Mouse (Mus musculus) heart, embryonic 13.5 days (tissue): ENCODE measurements at regions not wholly inside any gene's neighbourhood (a gene's known extent, or its start where the extent isn't known, plus 50 kb on each side); places are given as distances from the start of the nearest gene placed in this dataset.

Experiments used
- ATAC-seq: fragments of 200-750 bp; cut with Nextera tagmentation; 2 replicates; pipeline ENCODE4 v1.8.0; 2017; ENCODE audit warnings: moderate TSS enrichment; ENCODE audit not compliant: insufficient number of reproducible peaks, low FRiP score, low TSS enrichment; ENCODE audit errors: extremely low read depth
- H3K27ac ChIP-seq: fragments of 300-500 bp; sonication (generic); replicated peaks from 2 replicates; pipeline ENCODE4 v1.5.1; 2015; ENCODE audit warnings: moderate library complexity, mild to moderate bottlenecking, inconsistent platforms
- H3K27me3 ChIP-seq: fragments of 300-500 bp; sonication (generic); replicated peaks from 2 replicates; pipeline ENCODE4 v1.6.1; 2015; ENCODE audit warnings: mild to moderate bottlenecking, inconsistent platforms
- H3K36me3 ChIP-seq: fragments of 300-500 bp; sonication (generic); 2 replicates; pipeline ENCODE4 v1.6.1; 2015; ENCODE audit warnings: mild to moderate bottlenecking, inconsistent platforms
- H3K4me1 ChIP-seq: fragments of 300-500 bp; sonication (generic); 2 replicates; pipeline ENCODE4 v1.6.1; 2015; ENCODE audit warnings: inconsistent platforms
- H3K4me2 ChIP-seq: fragments of 300-500 bp; sonication (generic); 2 replicates; pipeline ENCODE4 v1.6.1; 2015; ENCODE audit warnings: inconsistent platforms, mild to moderate bottlenecking, moderate library complexity
- H3K4me3 ChIP-seq: fragments of 300-500 bp; sonication (generic); 2 replicates; pipeline ENCODE4 v1.5.1; 2015; ENCODE audit warnings: moderate library complexity, mild to moderate bottlenecking, inconsistent platforms
- H3K9ac ChIP-seq: fragments of 300-500 bp; sonication (generic); 2 replicates; pipeline ENCODE4 v1.6.1; 2015; ENCODE audit warnings: inconsistent platforms, mild to moderate bottlenecking, moderate library complexity
- H3K9me3 ChIP-seq: fragments of 300-500 bp; sonication (generic); 2 replicates; pipeline ENCODE4 v1.6.1; 2016; ENCODE audit warnings: inconsistent platforms
- WGBS: fragments of 180-500 bp; shearing (Covaris S2); methylation state at CpG from one replicate; pipeline ENCODE4 v1.1.7; 2015; ENCODE audit warnings: mixed read lengths; 5-methylcytosine and 5-hydroxymethylcytosine counted together

DNA sequence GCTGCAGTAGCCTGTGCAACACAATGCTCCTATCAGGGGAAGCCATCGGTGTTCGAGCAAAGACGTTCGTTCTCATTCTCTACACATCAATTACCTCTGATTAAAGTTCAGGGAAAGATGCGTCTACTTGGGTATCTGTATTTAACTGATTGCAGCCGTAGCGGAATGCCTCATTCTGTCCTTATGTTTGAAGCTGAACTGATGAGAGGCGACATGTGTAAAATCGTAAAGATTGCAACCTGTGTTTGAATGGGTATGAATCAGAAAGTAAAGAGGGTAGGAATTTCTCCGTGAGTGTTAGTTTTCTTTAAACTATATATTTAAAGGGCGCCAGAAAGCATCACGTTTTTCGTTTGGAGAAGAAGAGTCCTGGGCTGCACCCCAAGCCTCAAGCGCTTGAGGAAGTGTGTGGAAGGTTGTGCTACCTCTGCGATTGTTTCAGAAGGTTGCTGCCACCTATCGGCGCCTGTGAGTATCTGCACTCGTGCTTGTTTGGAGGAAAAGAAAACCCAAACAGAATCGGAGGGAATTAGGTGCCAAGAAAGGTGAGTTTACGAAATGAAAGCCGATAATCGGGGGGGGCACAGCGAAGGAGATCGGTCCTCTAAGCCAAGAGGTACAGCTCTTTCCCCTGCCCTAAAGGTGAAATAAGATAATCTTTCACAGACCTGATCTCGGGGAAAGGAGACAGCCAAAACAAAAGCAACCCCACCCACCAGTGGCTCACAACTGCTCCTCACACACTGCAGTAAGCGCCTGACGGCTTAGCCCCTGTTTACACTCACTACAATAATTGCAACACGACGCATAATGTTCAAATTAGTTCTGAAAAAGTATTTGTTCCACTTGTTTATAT, 346.4 kb upstream of the Prkcq start:
- WGBS, result 30% methylated on average over 29 of the region's 29 CpGs
- Histone ChIP-seq H3K9ac (peak overlapping the region; percentile 82), H3K27me3 (no peaks in the 10 kb centered on the region; the same call in 1 of the 2 replicates), H3K36me3 (no peaks in the 10 kb centered on the region), H3K4me3 (peak overlapping the region; percentile 59), H3K4me2 (peak overlapping the region; percentile 69), H3K9me3 (no peaks in the 10 kb centered on the region), H3K27ac (no peak overlapping the region), H3K4me1 (no peaks in the 10 kb centered on the region)
- no peak for ATAC-seq

DNA sequence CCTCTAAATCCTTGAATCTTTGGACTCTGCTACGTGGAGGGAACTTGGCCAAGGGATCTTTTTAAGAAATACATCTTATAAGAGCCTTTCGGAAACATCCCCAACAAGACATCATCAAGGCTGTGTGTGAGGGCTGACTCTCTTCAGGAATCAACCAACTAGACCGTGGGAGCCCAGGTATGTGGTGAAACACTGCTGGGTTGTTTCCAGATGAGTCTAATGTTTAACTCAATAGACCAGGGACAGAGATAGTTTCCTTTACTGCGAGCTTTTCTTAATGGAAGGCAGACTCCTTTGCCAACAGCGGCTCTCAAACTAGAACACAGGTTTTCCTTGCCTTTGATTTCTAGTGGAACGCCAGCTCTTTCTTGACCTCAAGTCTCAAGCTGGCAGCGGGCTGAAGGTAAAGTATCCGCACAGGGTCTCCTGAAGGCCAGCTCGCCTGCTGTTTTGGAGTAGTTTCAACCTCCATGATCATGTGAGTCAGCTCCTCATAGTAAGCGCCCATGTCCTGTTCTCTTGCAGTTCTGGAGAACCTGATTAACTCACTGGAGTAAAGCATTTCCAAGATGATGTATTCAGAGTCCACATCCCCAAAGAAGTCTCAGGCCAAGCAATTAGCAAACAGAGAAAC, 345.7 kb upstream of the Prkcq start:
- no peak for ATAC-seq
- Histone ChIP-seq H3K4me1 (no peaks in the 10 kb centered on the region), H3K9ac (peak overlapping the region; percentile 82; the same call in 1 of the 2 replicates), H3K36me3 (no peaks in the 10 kb centered on the region), H3K27ac (no peak overlapping the region), H3K27me3 (no peaks in the 10 kb centered on the region; the same call in 1 of the 2 replicates), H3K4me3 (peak overlapping the region; percentile 59), H3K4me2 (peak overlapping the region; percentile 69), H3K9me3 (no peaks in the 10 kb centered on the region)
- WGBS, result 80% methylated on average over 10 of the region's 10 CpGs

DNA sequence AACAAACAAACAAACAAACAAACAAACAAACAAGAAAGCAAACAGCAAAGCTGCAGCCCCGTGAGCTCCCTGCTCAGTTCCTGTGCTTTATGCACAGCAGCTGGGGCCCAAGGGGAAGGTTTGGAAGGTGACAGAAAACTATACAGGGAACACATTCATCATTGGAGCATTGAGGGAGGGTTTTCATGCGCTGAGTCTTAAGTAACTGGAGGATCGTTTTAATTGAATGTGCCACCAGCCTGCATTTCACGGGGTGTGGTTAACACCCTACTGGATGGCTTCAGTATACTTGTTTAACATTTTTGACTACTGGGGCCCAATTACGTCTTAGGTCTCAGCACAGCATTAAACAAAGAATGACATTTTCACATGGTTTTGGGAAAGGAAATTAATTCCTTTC, 331.9 kb upstream of the Prkcq start:
- peaks cover 8% of the 10 kb centered on the region; the same call in 1 of the 2 replicates for H3K9me3 ChIP-seq
- 71% methylated on average over 5 of the region's 5 CpGs for WGBS

DNA sequence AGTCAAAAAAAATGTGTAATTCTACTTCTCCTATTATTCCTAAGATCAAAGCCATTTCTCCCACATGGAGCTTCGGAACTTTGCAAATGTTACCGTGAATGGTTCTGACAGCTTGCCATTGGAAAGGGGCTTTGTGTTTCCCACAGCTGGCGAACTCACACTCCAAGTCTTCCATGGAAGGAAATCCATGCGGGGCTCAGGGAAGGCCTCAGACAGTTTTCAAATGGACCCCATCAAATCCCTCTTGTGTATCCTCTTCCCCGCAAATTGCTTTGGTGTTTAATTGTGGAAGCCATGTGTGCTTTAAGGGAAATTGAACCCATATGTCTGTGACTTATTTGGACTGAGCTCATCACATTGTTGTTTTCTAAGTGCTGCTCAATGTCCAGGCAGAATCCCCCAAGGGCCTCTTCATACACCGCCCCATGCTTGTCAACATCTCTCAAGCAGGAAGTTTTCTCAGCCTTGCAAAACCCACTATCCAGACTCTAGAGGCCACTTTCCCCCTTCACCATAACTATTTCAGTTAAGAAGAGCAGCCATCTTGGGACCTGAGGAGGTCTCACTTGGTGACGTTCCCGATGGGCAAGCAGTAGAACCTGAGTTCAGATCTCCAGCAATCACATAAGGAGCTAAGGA, 310.1 kb upstream of the Prkcq start:
- 81% methylated on average over 8 of the region's 8 CpGs for WGBS
- no peak overlapping the region for H3K27ac ChIP-seq
- no peak overlapping the region for H3K9ac ChIP-seq
- no peak overlapping the region for H3K4me2 ChIP-seq
- no peak for ATAC-seq
- no peaks in the 10 kb centered on the region for H3K9me3 ChIP-seq
- H3K4me1 ChIP-seq, result no peaks in the 10 kb centered on the region
- H3K27me3 ChIP-seq, result no peaks in the 10 kb centered on the region
- H3K4me3 ChIP-seq, result no peak overlapping the region
- H3K36me3 ChIP-seq, result no peaks in the 10 kb centered on the region

More for the DNA sequence above, 331.9 kb upstream of the Prkcq start:
- Histone ChIP-seq H3K4me1 (no peaks in the 10 kb centered on the region), H3K9ac (no peak overlapping the region), H3K4me3 (no peak overlapping the region), H3K27me3 (no peaks in the 10 kb centered on the region), H3K36me3 (no peaks in the 10 kb centered on the region), H3K27ac (no peak overlapping the region), H3K4me2 (no peak overlapping the region)
- no peak for ATAC-seq

DNA sequence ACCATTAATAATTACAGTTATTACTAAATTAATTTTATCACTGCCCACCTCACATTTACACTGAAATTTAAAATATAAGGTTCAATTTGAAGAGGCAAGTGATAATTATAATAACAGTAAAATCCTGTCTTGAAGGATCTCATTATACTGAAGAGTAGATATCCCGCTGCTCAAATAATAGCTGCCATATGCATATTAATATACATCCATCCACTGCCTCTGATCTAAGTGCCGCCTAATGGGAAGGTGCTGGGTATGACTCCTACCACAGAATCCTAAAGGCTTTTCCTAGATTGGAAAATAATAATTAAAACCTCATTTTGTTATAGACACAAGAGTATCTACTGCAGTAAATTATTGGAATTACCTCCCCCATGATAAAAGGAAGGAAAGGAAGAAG, 307.5 kb upstream of the Prkcq start:
- no peak for ATAC-seq
- no peak overlapping the region for H3K27ac ChIP-seq
- H3K27me3 ChIP-seq, result no peaks in the 10 kb centered on the region
- no peak overlapping the region for H3K4me3 ChIP-seq
- H3K9ac ChIP-seq, result no peak overlapping the region
- no peak overlapping the region for H3K4me2 ChIP-seq
- no peaks in the 10 kb centered on the region for H3K4me1 ChIP-seq
- H3K9me3 ChIP-seq, result no peaks in the 10 kb centered on the region
- H3K36me3 ChIP-seq, result no peaks in the 10 kb centered on the region
- WGBS, result 75% methylated on average over 2 of the region's 2 CpGs

DNA sequence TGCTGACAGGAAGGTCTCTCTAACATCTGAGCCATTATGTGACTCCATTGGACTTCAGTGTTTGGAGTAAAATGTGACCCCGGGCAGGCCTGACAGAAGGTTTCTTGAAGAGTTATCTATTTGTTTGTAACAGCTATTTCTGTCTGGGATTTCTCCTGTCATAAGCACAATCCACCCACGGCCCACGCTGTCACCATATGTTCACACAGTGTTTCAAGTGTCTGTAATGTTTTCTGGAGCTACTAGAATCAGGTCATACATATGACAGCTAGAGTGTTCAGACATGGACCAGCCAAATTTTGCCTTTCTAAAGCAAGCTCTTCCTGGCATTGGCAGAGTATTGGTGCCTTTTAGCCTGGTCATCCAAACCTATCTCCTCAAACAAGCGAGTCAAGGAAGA, 297.6 kb upstream of the Prkcq start:
- H3K9ac ChIP-seq, result no peak overlapping the region
- H3K9me3 ChIP-seq, result no peaks in the 10 kb centered on the region
- no peaks in the 10 kb centered on the region for H3K27me3 ChIP-seq
- no peak overlapping the region for H3K4me3 ChIP-seq
- H3K27ac ChIP-seq, result no peak overlapping the region
- no peaks in the 10 kb centered on the region for H3K36me3 ChIP-seq
- WGBS, result 73% methylated on average over 4 of the region's 4 CpGs
- no peaks in the 10 kb centered on the region for H3K4me1 ChIP-seq
- no peak overlapping the region for H3K4me2 ChIP-seq
- ATAC-seq, result no peak

DNA sequence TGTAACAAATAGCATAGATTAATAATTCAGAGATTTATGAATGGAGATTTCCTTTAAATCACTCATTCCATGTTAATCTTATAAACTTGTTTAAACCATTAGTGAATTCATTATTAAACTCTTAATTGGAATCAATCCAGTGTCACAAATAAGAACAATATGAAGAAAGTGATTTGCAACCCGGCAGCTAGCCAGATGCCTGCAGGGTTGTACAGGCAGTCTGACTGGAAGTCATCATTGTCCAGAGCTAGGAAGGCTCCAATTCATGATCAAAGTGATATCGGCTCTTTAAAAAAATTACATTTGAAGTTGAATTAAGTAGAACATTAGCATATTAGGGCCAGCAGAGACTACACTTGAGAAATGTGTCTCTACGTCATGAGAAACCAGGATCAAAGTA, 270.0 kb upstream of the Prkcq start:
- Histone ChIP-seq H3K36me3 (no peaks in the 10 kb centered on the region), H3K4me3 (no peak overlapping the region), H3K27ac (no peak overlapping the region), H3K9me3 (no peaks in the 10 kb centered on the region), H3K9ac (no peak overlapping the region), H3K27me3 (no peaks in the 10 kb centered on the region), H3K4me1 (no peaks in the 10 kb centered on the region), H3K4me2 (no peak overlapping the region)
- WGBS, result 70% methylated on average over 3 of the region's 3 CpGs
- no peak for ATAC-seq

DNA sequence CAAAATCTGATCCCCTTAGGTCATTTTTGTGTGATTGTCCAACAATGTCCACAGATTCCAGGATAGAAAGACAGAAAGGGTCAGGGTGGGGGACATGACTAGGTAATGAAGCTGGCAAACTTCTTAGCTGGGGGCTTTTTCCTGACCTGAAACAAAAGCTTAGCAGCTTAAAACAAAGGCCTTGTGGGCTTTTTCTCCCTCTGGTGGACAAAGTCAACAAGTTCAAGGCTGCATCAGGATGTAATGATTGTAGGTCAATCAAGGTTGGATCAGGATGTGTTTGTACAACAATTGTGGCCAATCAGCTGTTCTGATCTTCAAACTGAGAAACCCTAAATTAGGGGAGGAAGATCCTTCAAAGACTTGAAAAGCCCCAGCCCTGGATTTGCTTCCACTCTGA, 252.0 kb upstream of the Prkcq start:
- H3K27ac ChIP-seq, result no peak overlapping the region
- H3K27me3 ChIP-seq, result 0 out of 2 replicates have a peak, but pooled peaks cover 5% of the 10 kb centered on the region
- no peaks in the 10 kb centered on the region for H3K4me1 ChIP-seq
- ATAC-seq, result no peak
- H3K9me3 ChIP-seq, result no peaks in the 10 kb centered on the region
- H3K9ac ChIP-seq, result no peak overlapping the region
- H3K4me2 ChIP-seq, result no peak overlapping the region
- H3K36me3 ChIP-seq, result no peaks in the 10 kb centered on the region
- no peak overlapping the region for H3K4me3 ChIP-seq

DNA sequence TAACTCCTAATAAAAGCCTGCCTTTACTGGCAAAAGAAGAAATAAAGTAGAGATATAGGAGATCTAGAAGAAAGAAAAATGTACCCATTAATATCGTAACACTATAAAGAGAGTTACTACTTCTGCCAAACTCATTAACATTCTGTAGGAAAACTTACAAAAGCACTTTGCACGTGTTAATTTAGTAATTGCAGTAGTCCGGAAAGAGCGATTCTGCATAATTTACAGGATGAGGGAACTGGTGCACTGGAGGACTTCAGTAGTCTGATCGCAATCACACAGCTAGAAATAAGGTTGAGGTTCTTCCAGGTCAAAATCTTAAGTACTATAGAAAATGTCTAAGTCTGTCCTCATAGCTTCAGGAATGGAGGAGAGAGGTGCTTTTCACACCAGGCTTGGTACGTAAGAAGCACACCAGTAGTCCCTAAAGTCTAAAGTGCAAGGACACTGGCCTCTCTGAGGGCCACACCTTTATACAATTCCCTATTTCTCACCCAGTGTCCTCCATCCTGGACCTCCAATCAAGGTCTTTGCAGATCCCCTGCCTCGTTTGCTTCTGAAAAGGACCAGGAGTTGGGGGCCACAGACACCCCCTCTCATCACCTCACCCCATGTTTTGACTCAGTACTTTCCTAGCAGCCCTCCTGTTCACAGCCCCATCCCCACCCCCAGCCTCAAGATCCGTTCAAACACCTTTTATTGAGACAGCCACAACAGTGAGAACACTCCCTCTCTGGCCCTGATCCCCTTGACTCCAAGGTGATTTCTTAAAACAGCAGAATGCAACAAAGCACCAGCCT, 251.0 kb upstream of the Prkcq start:
- H3K4me3 ChIP-seq, result no peak overlapping the region
- H3K4me2 ChIP-seq, result no peak overlapping the region
- WGBS, result 56% methylated on average over 8 of the region's 8 CpGs
- ATAC-seq, result no peak
- no peaks in the 10 kb centered on the region for H3K9me3 ChIP-seq
- H3K27me3 ChIP-seq, result 0 out of 2 replicates have a peak, but pooled peaks cover 5% of the 10 kb centered on the region
- no peaks in the 10 kb centered on the region for H3K4me1 ChIP-seq
- no peaks in the 10 kb centered on the region for H3K36me3 ChIP-seq
- H3K27ac ChIP-seq, result no peak overlapping the region
- no peak overlapping the region for H3K9ac ChIP-seq

DNA sequence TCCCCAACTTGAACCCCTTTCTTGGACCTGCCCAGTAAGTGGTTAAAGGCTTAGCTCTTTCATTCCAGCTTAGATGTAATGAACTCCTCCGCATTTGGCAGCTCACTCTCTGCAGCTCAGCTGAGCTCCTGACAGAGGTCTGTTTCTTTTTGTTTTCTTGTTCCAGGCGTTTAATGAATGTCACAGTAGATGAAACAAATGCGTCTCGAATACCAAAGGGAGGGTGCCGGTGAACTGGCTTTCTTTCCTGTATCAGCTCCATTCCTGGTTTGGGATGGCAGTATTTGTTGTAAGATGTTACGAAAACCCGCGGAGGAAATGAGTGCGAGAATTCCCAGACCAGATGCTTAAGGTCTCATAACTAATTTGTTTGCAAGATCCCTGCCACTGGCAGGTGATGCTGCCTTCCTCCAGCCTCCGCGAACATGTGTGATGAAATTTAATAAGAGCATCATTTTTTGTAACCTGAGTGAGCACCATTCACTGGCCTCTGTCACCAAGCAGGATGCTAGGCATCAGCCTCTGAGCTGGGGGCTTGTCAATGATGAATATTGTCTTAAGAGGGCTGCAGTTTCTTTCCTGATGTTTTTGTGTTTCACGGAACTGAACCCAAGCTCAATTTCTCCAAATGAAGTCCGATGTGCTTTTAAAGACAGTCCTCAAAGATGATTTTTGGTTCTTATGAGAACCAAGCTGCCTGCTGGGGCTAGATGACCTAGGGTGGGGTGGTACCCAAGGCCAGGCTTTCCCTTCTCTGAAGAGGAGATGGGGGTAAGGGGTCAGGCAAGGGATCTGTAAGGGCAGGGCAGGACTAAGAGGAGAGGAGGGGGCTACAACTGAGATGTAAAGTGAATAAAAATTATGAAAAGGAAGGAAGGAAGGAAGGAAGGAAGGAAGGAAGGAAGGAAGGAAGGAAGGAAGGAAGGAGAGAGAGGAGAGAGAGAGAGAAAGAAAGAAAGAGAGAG, 250.1 kb upstream of the Prkcq start:
- Histone ChIP-seq H3K4me1 (no peaks in the 10 kb centered on the region), H3K9me3 (no peaks in the 10 kb centered on the region), H3K4me3 (no peak overlapping the region), H3K4me2 (no peak overlapping the region), H3K9ac (no peak overlapping the region), H3K27me3 (0 out of 2 replicates have a peak, but pooled peaks cover 5% of the 10 kb centered on the region), H3K27ac (no peak overlapping the region), H3K36me3 (no peaks in the 10 kb centered on the region)
- ATAC-seq, result no peak
- WGBS, result 33% methylated on average over 13 of the region's 13 CpGs
